Mouse (Mus musculus) cerebellum, postnatal 10 days (tissue): ENCODE measurements around the gene Selenbp1.
"Not testable (repeated sequence)": the region's sequence is repeated elsewhere in the genome, so short reads cannot be mapped to it uniquely, and the experiment has no call there.

Experiments used
- DNase-seq, 2 experiments: peaks; one replicate each; pipeline ENCODE4 v3.0.0; 2021; ENCODE audit warnings: mixed read lengths in 2 of 2

The Selenbp1 gene

DNA sequence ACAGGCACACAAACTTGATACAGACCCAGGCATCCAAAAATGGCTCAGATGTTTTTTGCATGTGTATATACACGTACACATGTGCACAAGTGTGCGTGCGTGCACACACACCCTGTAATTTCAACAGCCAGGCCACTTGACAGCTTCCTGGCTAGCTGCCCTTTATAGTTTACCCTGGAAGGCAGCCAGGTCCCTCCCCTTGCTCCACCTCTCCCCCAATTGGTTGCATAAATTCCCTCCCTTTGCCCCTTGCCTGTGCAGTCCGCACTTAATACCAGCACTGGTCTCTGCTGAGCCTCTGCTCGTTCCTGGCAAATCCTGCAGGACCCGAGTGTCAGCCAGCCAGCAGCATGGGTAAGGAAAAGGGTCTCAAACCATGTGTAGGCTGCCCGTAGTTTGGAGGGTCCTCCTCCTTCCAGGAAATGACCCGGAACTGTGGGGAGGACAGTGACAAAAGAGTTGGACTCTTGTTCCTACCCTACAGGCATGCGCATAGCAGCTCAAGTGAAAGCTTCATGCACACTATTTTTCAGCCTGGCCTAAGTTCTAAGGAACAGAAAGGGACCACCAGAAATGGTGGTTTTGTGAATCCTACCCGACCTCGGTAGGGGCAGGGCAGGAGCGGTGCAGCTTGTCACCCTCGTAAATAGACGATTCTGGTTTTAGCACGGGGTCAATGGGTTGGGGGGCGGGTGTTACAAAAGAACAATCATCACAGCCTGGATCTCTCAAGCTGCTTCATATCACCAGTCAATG, at the start of gene Selenbp1:
Selenbp1 (plus strand) TSS at position 248 of the 756 bp plus-strand sequence.
- DNase-seq: peak; percentile 78 to 80

GRCm38 (mm10) chr3:94886316-94887224, 46.3 kb upstream of the Selenbp1 start, which contains the start of gene Psmb4:
TSS of gene Psmb4 (minus strand) at chr3:94886961.
- peak; percentile 89 to 92 for DNase-seq

- DNase-seq: peak; percentile 36 to 60
Observed at GRCm38 (mm10) chr3:94888595-94888994, 44.3 kb upstream of the Selenbp1 start.

- DNase-seq: no peak
Observed at GRCm38 (mm10) chr3:94894076-94894475, 38.8 kb upstream of the Selenbp1 start.

DNA sequence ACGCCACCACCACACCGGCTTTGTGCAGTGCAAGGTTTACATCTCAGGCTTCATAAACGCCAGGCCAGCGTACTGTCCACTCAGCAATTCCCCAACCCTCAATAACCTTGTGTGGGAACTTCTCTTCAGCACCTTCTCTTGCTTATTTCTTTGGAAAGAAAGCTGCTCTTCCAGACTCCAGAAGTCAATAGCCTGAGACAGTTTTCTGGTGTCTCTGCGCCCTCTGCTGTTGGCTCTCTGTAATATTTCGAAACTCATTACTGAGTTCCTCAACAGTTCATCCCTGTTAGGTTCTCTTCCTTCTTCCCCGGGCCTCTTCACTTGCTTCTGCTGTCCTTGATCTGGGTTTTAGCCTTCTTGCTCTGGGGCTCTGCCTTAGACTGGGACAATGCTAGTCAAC, 30.1 kb upstream of the Selenbp1 start:
- peak; percentile 77 to 79 for DNase-seq

DNA sequence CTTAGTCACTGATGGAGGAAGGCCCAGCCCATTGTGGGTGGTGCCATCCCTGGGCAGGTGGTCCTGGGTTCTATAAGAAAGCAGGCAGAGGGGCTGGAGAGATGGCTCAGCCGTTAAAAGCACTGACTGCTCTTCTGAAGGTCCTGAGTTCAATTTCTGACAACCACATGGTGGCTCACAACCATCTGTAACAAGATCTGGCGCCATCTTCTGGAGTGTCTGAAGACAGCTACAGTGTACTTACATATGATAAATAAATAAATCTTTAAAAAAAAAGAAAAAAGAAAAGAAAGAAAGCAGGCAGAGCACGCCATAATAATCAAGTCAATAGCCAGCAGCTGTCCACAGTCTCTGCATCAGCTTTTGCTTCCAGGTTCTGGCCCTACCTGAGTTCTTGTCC, 28.1 kb upstream of the Selenbp1 start:
- not testable (repeated sequence) for DNase-seq

DNA sequence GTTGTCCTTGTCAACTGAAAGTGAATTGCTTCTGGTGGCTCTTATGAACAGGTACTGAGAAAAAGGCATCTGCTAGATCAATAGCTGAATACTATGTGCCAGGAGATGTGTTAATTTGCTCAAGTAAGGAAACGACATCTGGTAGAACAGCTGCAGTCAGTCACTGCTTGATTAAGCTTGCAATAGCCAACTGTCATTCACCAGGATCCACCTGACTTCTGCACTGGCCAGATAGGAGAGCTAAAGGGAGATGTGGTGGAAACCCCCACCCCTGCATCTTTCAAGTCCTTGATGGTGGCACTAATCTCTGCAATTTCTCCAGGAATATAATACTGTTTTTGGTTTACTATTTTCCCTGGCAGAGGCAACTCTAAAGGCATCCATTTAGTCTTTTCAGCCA, 26.4 kb upstream of the Selenbp1 start:
- no peak for DNase-seq

- no peak for DNase-seq
Observed at GRCm38 (mm10) chr3:94911050-94911693, 21.7 kb upstream of the Selenbp1 start.

DNA sequence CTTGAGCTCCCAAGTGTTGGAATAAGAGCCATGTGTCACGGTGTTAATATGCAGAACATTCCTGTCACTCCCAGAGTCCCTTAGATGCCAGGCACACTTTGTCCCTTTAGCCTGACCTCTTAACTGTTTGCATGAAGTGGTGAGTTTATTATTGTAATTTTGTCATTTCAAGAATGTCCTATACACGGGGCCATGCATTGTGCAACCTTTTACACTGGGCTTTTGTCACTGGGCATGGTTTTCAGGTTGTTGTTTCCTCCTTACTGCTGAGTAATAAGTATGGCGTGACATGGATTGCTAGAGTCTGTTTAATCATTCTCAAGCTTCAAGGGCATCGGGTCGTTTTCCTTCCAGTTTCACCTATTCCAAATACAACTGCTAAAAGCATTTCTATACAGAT, 19.1 kb upstream of the Selenbp1 start:
- DNase-seq: no peak

DNA sequence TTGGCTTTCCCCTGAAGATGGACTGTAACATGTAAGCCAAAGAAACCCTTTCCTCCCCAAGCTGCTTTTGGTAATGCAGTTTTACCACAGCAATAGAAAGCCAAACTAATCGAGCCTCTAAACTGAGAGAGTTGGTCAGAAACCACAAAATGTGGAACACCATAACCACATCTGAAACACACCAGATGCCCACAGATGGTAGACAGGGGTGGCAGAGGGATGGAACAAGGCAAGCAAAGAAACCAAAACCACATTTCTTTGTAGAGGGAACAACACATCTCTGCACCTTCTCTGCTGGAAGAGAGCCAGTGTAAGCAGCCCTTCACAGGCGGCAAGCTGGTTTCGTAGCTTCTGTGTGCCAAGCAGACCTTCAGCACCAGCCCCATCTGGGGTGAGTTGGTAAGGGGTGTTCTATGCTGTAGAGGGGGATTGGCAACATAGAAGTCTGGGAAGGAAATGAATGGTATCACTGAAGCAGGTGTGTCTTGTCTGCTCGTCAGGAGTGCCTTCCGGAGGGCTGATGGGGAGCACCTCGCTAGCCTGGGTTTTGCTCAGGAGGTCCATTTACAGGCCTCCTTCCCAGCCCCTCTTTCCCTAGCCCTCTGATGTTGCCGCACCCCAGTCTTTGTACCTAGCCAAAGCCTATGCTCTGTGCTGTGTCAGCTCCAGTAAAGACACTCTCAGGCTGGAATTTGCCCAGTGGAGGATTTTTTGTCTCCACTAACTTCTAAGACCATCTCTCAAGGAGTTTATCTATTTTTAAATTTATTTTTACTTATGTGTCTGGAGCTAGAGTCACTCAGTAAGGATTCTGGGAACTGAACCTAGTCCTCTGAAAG, 16.7 kb upstream of the Selenbp1 start:
- peak; percentile 25 to 30 for DNase-seq

GRCm38 (mm10) chr3:94917816-94918361, 15.0 kb upstream of the Selenbp1 start:
- peak in 1 of 2 experiments; percentile 15 for DNase-seq

DNA sequence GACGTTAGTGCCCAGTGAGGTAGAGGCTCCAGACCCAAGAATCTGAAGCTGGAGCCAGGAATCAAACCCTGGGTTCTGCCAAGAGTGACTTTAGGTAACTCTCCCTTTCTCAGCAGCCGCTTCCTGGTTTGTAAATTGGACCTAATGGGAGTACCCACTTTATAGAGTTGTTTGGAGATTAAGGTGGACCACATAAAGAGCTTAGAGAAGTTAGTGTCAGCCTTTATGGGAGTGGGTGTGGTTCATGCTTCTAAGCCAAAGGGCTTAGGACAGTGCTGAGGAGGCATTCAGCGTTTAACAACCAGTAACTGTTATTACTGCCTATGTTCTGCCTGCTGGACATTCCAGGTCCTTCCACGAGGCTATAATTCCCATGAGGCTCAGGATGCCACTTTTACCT, 14.0 kb upstream of the Selenbp1 start:
- DNase-seq: no peak

- DNase-seq: peak; percentile 16 to 39
Observed at GRCm38 (mm10) chr3:94921104-94921503, 11.8 kb upstream of the Selenbp1 start.

DNA sequence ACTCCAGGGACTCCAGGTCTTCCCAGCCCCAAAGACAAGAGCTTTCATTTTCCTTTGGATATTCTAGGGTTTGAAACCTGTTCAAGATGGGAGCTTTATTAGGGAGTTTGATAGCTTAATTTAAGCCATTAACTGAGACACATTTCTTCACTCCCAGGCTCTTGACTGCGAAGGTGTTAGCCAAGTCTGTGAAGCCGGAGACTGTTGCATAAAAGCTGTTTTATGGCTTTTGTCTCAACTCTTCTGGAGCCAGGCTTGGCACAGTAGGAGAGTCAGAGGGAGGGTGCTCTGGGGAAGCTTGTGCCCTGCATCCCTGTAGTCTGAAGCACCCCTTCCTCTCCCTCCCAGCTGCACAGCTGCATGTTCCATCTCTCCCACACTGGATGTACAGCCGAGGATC, 10.5 kb upstream of the Selenbp1 start:
- no peak for DNase-seq

GRCm38 (mm10) chr3:94924688-94925087, 8.2 kb upstream of the Selenbp1 start:
- DNase-seq: no peak

DNA sequence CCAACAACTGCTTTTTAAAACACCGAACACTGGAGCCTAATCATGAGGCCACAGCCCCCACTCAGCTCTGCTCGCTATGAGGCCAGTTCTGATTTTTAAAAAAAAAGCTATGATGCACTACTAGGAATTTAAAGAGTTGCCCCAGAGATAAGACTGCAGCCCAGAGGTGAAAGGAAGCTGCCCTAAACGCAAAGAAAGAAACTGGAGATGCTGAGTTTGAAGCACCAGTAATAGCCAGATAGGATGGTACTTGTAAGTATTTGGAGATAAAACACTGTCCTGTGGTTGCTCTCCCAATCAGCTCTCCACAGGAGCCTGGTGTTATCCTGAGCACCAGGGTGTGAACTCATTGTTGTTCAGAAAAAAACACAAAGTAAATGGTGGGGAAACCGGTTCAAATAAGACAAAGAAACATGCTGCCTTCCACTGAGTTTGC, 6.5 kb upstream of the Selenbp1 start:
- DNase-seq: not testable (repeated sequence)

DNA sequence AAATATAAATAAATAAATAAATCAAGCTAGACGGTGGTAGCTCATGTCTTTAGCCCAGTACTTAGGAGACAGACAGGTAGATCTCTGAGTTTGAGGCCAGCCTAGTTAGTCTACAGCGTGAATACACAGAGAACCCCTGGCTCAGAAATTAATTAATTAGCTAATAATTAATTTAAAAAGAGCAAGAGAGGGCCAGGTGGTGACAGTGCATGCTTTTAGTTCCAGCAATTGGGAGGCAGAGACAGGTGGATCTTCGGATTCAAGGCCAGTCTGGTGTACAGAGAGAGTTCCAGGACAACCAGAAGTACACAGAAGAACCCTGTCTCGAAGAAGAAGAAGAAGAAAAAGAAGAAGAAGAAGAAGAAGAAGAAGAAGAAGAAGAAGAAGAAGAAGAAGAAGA, 3.9 kb upstream of the Selenbp1 start:
- DNase-seq: not testable (repeated sequence)

DNA sequence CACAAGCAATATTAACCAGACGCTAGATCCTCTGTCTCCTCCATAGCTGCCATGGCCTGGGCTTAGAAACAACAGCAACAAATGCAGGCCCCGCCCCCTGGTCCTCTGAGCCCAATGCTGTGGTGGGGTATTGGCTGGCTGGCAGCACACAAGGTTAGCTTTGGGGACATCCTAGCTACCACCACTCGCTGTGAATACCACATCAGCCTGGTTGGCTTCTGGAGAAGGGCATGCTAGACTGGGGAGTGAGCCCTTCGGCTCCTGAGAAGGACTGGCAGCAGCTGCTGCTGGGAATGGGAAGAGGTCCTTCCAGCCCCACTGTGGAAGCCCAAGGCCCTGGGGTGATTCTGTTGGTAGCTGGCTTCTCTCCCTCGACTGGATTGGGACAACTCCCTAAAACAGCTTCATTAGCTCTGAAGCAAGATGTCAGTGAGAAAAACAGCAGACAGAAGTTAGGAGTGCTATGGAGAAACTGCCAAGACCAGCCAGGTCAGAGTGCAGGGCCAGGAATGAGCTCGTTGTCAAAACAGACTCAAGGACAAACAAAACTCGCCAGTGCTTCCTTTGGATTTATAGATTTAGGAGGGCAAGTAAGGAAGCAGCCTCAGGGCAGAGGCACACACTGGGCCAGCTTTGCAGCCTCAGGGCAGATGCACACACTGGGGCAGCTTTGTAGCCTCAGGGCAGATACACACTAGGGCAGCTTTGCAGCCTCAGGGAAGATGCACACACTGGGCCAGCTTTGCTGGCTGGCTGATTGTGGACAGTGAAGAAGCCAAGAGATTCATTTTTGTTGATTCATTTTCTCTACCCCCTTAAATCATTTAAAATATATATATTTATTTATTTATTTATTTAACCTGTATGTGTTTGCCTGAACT, 2.2 kb upstream of the Selenbp1 start:
- DNase-seq: not testable (repeated sequence)

- not testable (repeated sequence) for DNase-seq
Observed at GRCm38 (mm10) chr3:94931427-94932082, 1.3 kb upstream of the Selenbp1 start.

- not testable (repeated sequence) for DNase-seq
Observed at GRCm38 (mm10) chr3:94932279-94932678, 577 bp upstream of the Selenbp1 start.
